7 mouse cellular contexts compared by ENCODE assay signal in the genomic region with DNA sequence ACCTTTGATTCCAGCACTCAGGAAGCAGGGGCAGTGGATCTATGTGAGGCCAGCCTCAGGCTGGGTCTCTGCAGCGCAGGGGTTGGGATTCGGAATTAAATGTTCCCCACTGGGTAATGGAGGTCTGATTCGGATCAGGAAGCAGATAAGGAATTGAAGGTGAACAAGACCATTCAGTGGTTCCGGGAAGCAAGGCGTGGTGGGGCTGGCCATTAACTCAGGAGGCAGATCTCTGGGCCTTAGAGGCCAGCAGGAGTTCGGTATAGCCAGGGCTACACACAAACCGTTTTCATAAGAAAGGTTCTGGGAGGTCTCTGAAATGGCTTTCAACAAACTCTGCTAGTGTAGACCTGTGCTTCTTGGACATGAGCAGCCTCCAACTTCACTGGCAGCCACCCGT. TPM values are rescaled to one million over a fixed set of nuclear protein-coding genes. Genes with fewer than 3 reads are reported as not detected.
DNase-seq lines count a peak whose midpoint lies in the region; ATAC-seq and TF ChIP-seq lines count a peak whose summit lies in the region.

No protein-coding gene starts in this region.

- TF ChIP-seq POLR2A in small intestine, adult 2 months (IDR thresholded peaks at IDR 0.05; ENCODE audit: low read depth, low read length), result no peak

- peak overlapping the region; percentile 87 for H3K4me2 ChIP-seq in forebrain, embryonic 11.5 days (ENCODE audit: low read depth, low read length, severe bottlenecking)

- H3K4me1 ChIP-seq in megakaryocyte, embryonic 14.5 days, result peaks cover 65% of the 10 kb centered on the region
- H3K4me1 ChIP-seq in forebrain, embryonic 11.5 days (replicated peaks; ENCODE audit: control insufficient read depth, insufficient read depth, low read length), result peaks cover 34% of the 10 kb centered on the region
- H3K4me1 ChIP-seq in limb, embryonic 10.5 days, result peaks cover 53% of the 10 kb centered on the region
- H3K4me1 ChIP-seq in small intestine, adult 2 months (ENCODE audit: control insufficient read depth, insufficient read depth, insufficient read length, low read length), result peaks cover 39% of the 10 kb centered on the region

- H3K27ac ChIP-seq in forebrain, embryonic 11.5 days (ENCODE audit: low read depth, low read length), result peak overlapping the region; percentile 100
- peak overlapping the region; percentile 100 for H3K27ac ChIP-seq in limb, embryonic 10.5 days
- H3K27ac ChIP-seq in small intestine, adult 2 months (ENCODE audit: insufficient read depth, low read depth, low read length), result peak overlapping the region; percentile 99

- peak overlapping the region; percentile 83 for H3K9ac ChIP-seq in forebrain, embryonic 11.5 days (ENCODE audit: low read length)

- 30% methylated on average over 8 of the region's 8 CpGs for WGBS in forebrain, embryonic 11.5 days
- 38% methylated on average over 8 of the region's 8 CpGs for WGBS in limb, embryonic 10.5 days
- 12% methylated on average over 8 of the region's 8 CpGs for WGBS in small intestine, adult 2 months

- no peak for TF ChIP-seq CTCF in small intestine, adult 2 months (IDR thresholded peaks at IDR 0.05; ENCODE audit: extremely low read depth, insufficient read length, insufficient replicate concordance, low read depth, low read length)

- no peaks in the 10 kb centered on the region for H3K27me3 ChIP-seq in megakaryocyte, embryonic 14.5 days (replicated peaks)
- no peaks in the 10 kb centered on the region for H3K27me3 ChIP-seq in forebrain, embryonic 11.5 days (ENCODE audit: control insufficient read depth, insufficient read depth, low read length)
- H3K27me3 ChIP-seq in limb, embryonic 10.5 days (ENCODE audit: low read depth, poor library complexity, severe bottlenecking), result no peaks in the 10 kb centered on the region
- no peaks in the 10 kb centered on the region for H3K27me3 ChIP-seq in small intestine, adult 2 months (ENCODE audit: control insufficient read depth, insufficient read depth, low read length)

- H3K4me3 ChIP-seq in megakaryocyte, embryonic 14.5 days (replicated peaks), result peak overlapping the region; percentile 98
- peak overlapping the region; percentile 98 for H3K4me3 ChIP-seq in forebrain, embryonic 11.5 days (ENCODE audit: low read depth, low read length)
- peak overlapping the region; percentile 99 for H3K4me3 ChIP-seq in limb, embryonic 10.5 days
- peak overlapping the region; percentile 65 for H3K4me3 ChIP-seq in small intestine, adult 2 months (ENCODE audit: low read depth, low read length)

- peaks cover 21% of the 10 kb centered on the region for H3K36me3 ChIP-seq in megakaryocyte, embryonic 14.5 days (replicated peaks; ENCODE audit: low read length)
- H3K36me3 ChIP-seq in forebrain, embryonic 11.5 days (ENCODE audit: control insufficient read depth, insufficient read depth, low read length), result no peaks in the 10 kb centered on the region; the same call in 1 of the 2 replicates
- peaks cover 23% of the 10 kb centered on the region for H3K36me3 ChIP-seq in limb, embryonic 10.5 days
- H3K36me3 ChIP-seq in small intestine, adult 2 months (ENCODE audit: control insufficient read depth, insufficient read depth, low read length), result peaks cover 15% of the 10 kb centered on the region

- no peaks in the 10 kb centered on the region for H3K9me3 ChIP-seq in megakaryocyte, embryonic 14.5 days
- H3K9me3 ChIP-seq in forebrain, embryonic 11.5 days (ENCODE audit: control insufficient read depth, low read length), result no peaks in the 10 kb centered on the region
- H3K9me3 ChIP-seq in limb, embryonic 10.5 days (replicated peaks), result no peaks in the 10 kb centered on the region

- no peak for ATAC-seq in megakaryocyte, adult 5-6 weeks (ENCODE audit: poor library complexity, severe bottlenecking)
- ATAC-seq in forebrain, embryonic 11.5 days (replicated peaks; ENCODE audit: low FRiP score), result no peak
- no peak for ATAC-seq in granulocyte monocyte progenitor cell, adult 5-6 weeks (replicated peaks; ENCODE audit: poor library complexity, severe bottlenecking)

- no peak for DNase-seq in forebrain, embryonic 11.5 days (ENCODE audit: low spot score)
- no peak for DNase-seq in limb, embryonic 10.5 days (ENCODE audit: low spot score)
- DNase-seq in c-Kit-positive CD71-positive TER-119-positive erythroid progenitor cells, embryonic 14.5 days (ENCODE audit: low spot score), result no peak

RNA-seq across cellular contexts. Expression of gene Ptbp1, which starts 1.4 kb away (rescaled TPM):
- 849 and 1,831 TPM in 2 replicates for polyA plus RNA-seq in megakaryocyte, embryonic 14.5 days (2012; ENCODE audit: insufficient read depth, low replicate concordance)
- 138 and 144 TPM in 2 replicates for total RNA-seq in megakaryocyte, adult 5-6 weeks (2015)
- total RNA-seq in megakaryocyte, adult 5-6 weeks (2017), result 97.9 and 133 TPM in 2 replicates
- polyA plus RNA-seq in forebrain, embryonic 11.5 days (2014; fragmentation: Nextera tagmentation; extraction: Ambion mirVana), result 261 and 295 TPM in 2 replicates
- 485 and 494 TPM in 2 replicates for polyA plus RNA-seq in limb, embryonic 10.5 days (2016; fragmentation: Nextera tagmentation; extraction: Ambion mirVana)
- polyA plus RNA-seq in small intestine, adult 2 months (2012; rRNA removed), result 150 and 285 TPM in 2 replicates
- 497 and 526 TPM in 2 replicates for total RNA-seq in granulocyte monocyte progenitor cell, adult 5-6 weeks (2014; fragmentation: Nextera tagmentation)
- 211 and 216 TPM in 2 replicates for total RNA-seq in granulocyte monocyte progenitor cell, adult 5-6 weeks (2017)

RNA-seq across cellular contexts. Expression of gene Prtn3, which starts 21.4 kb away (rescaled TPM):
- 96.7 and 434 TPM in 2 replicates for polyA plus RNA-seq in megakaryocyte, embryonic 14.5 days (2012; ENCODE audit: insufficient read depth, low replicate concordance)
- total RNA-seq in megakaryocyte, adult 5-6 weeks (2015), result 322 and 372 TPM in 2 replicates
- total RNA-seq in megakaryocyte, adult 5-6 weeks (2017), result 92.6 and 97.3 TPM in 2 replicates
- 13.0 and 13.3 TPM in 2 replicates for polyA plus RNA-seq in forebrain, embryonic 11.5 days (2014; fragmentation: Nextera tagmentation; extraction: Ambion mirVana)
- polyA plus RNA-seq in limb, embryonic 10.5 days (2016; fragmentation: Nextera tagmentation; extraction: Ambion mirVana), result 9.1 and 15.3 TPM in 2 replicates
- 1.6 and 2.1 TPM in 2 replicates for polyA plus RNA-seq in small intestine, adult 2 months (2012; rRNA removed)
- total RNA-seq in granulocyte monocyte progenitor cell, adult 5-6 weeks (2014; fragmentation: Nextera tagmentation), result 2,258 and 3,780 TPM in 2 replicates
- total RNA-seq in granulocyte monocyte progenitor cell, adult 5-6 weeks (2017), result 1,097 and 1,536 TPM in 2 replicates

RNA-seq across cellular contexts. Expression of gene Plppr3, which starts 21.6 kb away (rescaled TPM):
- polyA plus RNA-seq in megakaryocyte, embryonic 14.5 days (2012; ENCODE audit: insufficient read depth, low replicate concordance), result 0.80 and 16.9 TPM in 2 replicates
- 6.2 and 10.6 TPM in 2 replicates for total RNA-seq in megakaryocyte, adult 5-6 weeks (2015)
- 13.2 and 17.6 TPM in 2 replicates for total RNA-seq in megakaryocyte, adult 5-6 weeks (2017)
- 131 and 146 TPM in 2 replicates for polyA plus RNA-seq in forebrain, embryonic 11.5 days (2014; fragmentation: Nextera tagmentation; extraction: Ambion mirVana)
- polyA plus RNA-seq in limb, embryonic 10.5 days (2016; fragmentation: Nextera tagmentation; extraction: Ambion mirVana), result 108 and 140 TPM in 2 replicates
- polyA plus RNA-seq in small intestine, adult 2 months (2012; rRNA removed), result 2.8 and 5.3 TPM in 2 replicates
- 72.1 and 111 TPM in 2 replicates for total RNA-seq in granulocyte monocyte progenitor cell, adult 5-6 weeks (2014; fragmentation: Nextera tagmentation)
- total RNA-seq in granulocyte monocyte progenitor cell, adult 5-6 weeks (2017), result 91.6 and 112 TPM in 2 replicates

RNA-seq across cellular contexts. Expression of gene Misp, which starts 32.0 kb away (rescaled TPM):
- 1.5 and 2.5 TPM in 2 replicates for polyA plus RNA-seq in megakaryocyte, embryonic 14.5 days (2012; ENCODE audit: insufficient read depth, low replicate concordance)
- not detected in 2 replicates for total RNA-seq in megakaryocyte, adult 5-6 weeks (2015)
- not detected in 2 replicates for total RNA-seq in megakaryocyte, adult 5-6 weeks (2017)
- 0.39 and 0.99 TPM in 2 replicates for polyA plus RNA-seq in forebrain, embryonic 11.5 days (2014; fragmentation: Nextera tagmentation; extraction: Ambion mirVana)
- polyA plus RNA-seq in limb, embryonic 10.5 days (2016; fragmentation: Nextera tagmentation; extraction: Ambion mirVana), result 0.60 TPM in 1 of 2 replicates, not detected in the other
- 141 and 347 TPM in 2 replicates for polyA plus RNA-seq in small intestine, adult 2 months (2012; rRNA removed)
- total RNA-seq in granulocyte monocyte progenitor cell, adult 5-6 weeks (2014; fragmentation: Nextera tagmentation), result 0.34 TPM in 1 of 2 replicates, not detected in the other
- total RNA-seq in granulocyte monocyte progenitor cell, adult 5-6 weeks (2017), result 0.82 TPM in 1 of 2 replicates, not detected in the other

RNA-seq across cellular contexts. Expression of gene Elane, which starts 33.2 kb away (rescaled TPM):
- polyA plus RNA-seq in megakaryocyte, embryonic 14.5 days (2012; ENCODE audit: insufficient read depth, low replicate concordance), result 5.6 and 23.2 TPM in 2 replicates
- 348 and 366 TPM in 2 replicates for total RNA-seq in megakaryocyte, adult 5-6 weeks (2015)
- 161 and 164 TPM in 2 replicates for total RNA-seq in megakaryocyte, adult 5-6 weeks (2017)
- not detected in 2 replicates for polyA plus RNA-seq in forebrain, embryonic 11.5 days (2014; fragmentation: Nextera tagmentation; extraction: Ambion mirVana)
- polyA plus RNA-seq in limb, embryonic 10.5 days (2016; fragmentation: Nextera tagmentation; extraction: Ambion mirVana), result not detected in 2 replicates
- polyA plus RNA-seq in small intestine, adult 2 months (2012; rRNA removed), result 0.72 TPM in 1 of 2 replicates, not detected in the other
- total RNA-seq in granulocyte monocyte progenitor cell, adult 5-6 weeks (2014; fragmentation: Nextera tagmentation), result 5,751 and 6,009 TPM in 2 replicates
- total RNA-seq in granulocyte monocyte progenitor cell, adult 5-6 weeks (2017), result 2,814 and 3,772 TPM in 2 replicates
